Mouse (Mus musculus): ENCODE results near the gene Zfp341. TPM values are rescaled to one million over a fixed set of nuclear protein-coding genes. Genes with fewer than 3 reads are reported as not detected.

Gene Zfp341
- total RNA-seq, 4 experiments from 2014 or later, result 9.5 to 10.9 (median 10.2) TPM

DNA sequence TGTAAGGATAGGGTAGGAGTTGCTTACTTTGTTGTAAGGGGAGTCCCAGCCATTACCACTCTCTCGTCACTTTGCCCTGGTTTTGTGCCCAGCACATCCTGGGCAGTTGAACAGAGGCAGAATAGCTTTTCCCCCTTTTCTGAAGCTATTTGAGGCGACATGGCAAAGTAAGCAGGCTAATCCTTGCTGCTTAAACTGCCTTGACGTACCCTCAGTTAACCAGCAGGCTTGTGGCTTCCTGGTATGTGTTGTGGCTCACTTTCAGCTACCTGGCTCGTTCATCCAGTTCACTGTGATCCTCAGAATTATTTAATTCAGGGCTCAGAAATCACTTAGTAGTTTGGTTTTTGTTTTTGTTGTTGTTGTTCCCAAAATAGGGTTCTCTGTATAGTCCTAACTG is 57.6 kb downstream of the Zfp341 start:
- no peak for DNase-seq (ENCODE audit: low spot score in 2 of 2)

DNA sequence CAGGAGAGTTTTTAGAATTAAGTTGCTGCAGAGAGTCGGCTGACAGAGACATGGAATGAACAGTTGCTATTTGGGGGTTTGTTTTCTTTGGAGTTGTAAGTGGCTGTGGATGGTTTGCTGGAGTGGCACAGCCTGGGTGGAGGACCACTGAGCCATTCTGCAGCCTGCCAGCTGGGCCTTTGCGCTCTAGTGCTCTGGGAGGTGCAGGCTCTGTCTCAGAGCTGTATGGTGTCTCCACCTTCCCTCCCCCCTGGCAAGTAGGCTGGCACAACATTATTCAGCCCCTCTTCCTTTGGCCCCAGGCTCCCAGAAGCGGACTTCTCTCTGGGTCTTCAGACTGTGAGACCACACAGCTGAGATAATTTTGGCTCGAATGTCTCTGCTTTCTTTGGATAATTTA is 60.9 kb downstream of the Zfp341 start:
- DNase-seq (ENCODE audit: low spot score in 2 of 2), result no peak

DNA sequence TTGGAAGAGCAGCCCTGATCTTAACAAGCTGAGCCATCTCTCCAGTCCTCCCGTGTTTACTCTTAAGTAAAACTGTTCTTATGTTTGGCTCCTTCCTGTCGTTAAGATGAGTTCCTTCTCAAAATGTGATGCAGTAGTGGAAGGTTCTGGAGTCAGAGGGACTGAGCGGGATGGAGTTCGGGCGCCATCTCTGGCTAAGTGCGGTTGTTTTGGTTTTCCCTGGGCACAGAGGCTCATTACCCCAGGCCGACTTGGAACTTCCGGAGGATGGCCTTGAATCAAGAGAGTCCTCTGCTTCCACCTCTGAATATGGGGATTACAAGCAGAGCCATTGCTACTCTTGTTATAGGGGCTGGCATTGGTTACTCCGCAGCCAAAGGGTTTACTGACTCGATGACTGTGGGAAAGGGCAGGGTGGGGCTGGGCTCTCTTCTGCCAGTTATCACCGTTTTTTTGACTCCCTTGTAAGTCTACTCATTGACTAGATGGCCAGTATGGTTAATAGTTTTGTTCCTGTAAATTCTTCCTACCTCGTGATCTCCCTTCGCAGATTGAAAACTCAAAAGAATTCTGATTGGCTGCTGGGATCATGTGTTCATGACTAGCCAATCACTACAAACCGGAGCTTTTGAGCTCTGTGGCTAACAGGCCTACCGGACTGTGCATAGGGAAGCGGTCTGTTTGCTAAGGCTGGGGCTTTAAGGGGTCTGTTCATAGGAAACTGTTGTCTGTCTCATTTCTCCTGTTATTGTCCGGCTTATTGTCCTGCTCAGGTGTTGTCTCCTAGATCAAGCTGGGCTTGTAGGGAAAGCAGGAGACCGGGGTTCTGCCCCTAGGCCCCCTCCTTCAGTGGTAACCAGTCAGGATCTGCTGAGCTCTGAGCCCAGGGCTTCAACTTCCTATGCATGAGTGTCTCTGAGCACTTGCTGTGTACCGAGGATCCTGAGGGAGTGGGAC is 63.8 kb downstream of the Zfp341 start:
- DNase-seq (ENCODE audit: low spot score in 2 of 2), result peak in 1 of 2 experiments; percentile 26

DNA sequence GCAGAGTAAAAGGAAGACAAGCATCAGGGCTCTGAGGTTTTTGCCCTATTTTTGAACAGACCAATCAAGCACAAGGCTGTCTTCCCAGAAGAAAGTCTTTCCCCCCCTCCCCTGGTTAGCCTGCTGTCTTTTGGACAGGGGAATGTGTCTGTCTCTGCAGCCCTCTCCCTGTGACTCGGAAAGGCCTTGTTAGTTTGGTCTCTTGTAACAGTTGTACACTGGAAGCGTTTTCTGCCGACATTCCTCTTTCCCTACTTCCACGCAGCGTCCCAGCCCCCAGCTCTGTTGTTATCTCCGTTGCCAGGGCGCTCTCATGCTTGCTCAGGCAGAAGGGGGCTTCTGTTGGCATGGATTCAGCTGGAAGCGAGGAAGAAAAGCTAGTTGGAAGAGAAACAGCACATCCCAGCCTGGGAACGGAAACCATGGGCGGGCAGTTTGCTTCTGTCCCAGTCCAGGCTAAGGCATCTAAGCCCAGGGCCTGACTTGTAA is 64.6 kb downstream of the Zfp341 start:
- DNase-seq (ENCODE audit: low spot score in 2 of 2), result peak in 1 of 2 experiments; percentile 55

DNA sequence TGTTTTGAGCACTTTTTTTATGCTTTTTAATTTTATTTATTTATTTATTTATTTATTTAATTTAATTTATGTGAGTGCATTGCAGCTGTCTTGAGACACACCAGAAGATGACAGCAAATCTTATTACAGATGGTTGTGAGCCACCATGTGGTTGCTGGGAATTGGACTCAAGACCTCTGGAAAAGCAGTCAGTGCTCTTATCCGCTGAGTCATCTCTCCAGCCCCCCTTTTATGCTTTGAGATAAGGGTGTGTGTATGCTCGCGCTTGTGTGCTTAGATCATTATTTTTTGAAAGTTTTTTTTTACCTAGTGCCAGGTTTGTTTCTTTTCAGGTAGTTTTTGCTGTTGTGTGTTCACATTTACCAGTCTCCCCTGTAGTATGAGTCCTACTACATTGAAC is 65.9 kb downstream of the Zfp341 start:
- no peak for DNase-seq (ENCODE audit: low spot score in 2 of 2)

DNA sequence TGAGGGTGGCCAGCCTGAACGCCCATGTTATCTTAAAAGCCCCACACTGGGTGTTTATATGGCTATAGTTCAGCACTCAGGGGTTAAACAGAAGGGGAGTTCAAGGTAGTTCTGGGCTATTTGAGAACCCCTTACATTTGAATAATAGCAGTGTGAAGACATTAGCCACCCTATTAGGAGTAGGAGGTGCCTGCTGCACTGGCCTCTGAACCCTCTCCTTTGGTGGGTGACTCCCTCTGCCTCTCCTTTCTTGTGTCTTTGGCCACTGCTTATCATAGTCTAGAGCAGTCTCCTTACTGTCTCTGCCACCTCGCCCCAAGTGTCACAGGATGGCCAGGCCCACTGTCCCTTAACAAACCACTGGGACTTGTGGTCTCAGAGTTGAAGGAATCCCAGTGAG is 67.2 kb downstream of the Zfp341 start:
- no peak for DNase-seq (ENCODE audit: low spot score in 2 of 2)

DNA sequence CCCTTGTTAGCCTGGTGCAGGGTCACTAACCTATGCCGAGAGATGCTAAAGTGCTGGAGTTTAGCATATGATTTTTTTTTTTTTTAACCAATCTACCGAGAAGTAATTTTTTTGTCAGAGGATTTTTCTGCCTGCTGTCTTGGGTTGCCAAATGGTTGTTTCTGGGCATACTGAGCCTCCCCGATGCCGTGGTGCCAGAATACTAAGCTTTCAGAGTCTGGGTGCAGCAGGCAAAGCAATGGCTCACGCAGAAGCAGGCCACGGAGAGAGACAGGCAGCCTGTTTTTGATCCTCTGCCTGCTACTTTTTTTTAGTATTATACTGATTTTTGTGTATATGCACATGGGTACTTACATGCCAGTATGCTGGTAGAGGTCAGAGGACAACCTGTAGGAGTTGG is 67.8 kb downstream of the Zfp341 start:
- DNase-seq (ENCODE audit: low spot score in 2 of 2), result no peak

DNA sequence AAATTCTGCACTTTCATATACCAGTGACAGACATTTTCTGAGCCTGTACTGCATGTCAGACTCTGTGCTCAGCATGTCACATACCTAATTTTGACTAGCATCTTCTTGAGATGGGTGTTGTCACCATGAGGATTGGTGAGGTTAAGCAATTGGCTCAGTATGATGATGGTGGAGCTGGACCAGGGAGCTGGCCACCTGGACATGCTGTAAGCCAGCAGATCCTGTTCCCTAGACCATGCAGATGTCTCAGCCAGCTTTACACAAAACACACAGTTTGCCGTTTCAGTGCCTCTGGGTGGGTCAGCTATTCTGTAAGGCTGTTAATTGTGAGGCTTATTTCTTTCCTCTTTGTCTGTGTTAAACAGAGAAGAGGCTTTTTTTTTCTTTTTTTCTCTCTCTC is 69.6 kb downstream of the Zfp341 start:
- no peak for DNase-seq (ENCODE audit: low spot score in 2 of 2)

DNA sequence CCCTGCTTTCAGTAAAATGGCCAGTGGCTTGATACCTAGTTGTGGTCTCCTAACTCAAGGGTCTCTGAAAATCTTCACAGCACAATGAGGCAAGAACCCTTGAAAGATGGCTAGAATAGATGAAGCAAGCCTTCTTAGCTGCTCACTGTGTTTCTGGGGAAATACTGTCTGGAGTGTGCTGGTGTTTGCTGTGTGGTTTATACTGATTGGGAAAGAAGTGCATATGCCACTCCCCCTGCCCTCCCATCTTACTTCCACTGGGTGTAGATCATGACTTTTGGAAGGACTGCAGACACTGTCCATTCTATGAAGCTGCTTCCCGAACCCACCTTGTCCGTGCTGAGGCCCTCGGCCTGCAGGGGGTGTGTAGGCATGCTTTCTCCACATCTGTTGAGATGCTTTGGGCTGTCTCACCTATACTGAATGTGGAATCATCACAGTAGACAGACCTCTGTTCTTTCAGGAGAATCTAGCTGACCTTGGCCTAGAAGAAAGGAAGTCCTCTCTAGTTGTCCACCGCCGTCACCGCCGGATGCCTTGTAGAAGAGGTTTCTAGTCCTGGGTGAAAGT is 71.9 kb downstream of the Zfp341 start:
- no peak for DNase-seq (ENCODE audit: low spot score in 2 of 2)

DNA sequence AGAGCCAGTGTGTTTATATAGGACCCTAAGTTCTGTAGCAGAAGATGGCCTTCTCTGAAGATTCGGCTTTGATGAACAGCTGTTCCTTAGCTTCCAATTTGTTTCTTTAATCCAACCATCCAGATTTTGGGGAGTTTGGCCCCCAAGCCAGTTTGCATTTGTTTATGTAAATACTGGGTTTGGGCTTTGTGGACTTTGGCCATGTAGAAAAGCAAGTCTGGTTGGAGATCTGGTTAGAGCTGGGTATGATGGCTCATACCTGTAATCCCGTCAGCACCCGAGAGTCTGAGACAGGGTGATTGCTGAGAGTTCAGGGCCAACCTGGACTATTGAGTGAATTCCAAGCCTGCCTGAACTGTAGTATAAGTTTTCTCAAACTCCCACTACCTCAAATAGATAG is 72.7 kb downstream of the Zfp341 start:
- DNase-seq (ENCODE audit: low spot score in 2 of 2), result no peak

DNA sequence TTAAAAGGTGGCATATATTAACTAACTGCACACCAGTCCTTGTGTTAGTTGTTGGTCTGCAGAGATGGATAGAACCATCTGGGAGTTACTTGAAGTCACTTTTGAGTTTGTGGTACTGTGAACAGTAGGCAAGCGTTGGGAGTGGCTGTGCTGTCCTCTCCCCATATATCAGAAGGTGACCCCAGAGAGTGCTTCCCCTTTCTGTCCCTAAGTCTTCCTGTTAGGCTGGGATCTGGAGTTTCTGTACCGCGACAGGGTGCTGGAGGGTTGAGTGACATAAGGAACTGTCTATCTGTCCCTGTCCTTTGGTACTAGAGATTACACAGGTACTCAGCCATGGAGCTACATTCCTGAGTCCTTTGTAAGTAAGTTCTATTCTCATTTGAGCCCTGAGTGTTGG is 73.7 kb downstream of the Zfp341 start:
- no peak for DNase-seq (ENCODE audit: low spot score in 2 of 2)

DNA sequence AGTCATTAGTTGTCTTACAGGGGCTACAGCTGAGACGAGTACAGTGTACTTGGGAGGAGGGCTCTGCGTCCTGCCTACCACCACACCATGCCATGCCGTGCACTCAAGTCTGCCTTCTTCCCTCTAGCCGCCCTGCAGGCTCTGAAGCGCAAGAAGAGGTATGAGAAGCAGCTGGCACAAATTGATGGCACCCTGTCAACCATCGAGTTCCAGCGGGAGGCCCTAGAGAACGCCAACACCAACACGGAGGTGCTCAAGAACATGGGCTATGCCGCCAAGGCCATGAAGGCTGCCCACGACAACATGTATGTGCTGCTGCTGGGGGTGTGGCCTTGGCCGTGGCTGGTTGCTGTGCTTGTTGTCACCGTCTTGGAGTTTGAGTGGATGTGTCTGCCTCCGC is 76.3 kb downstream of the Zfp341 start:
- DNase-seq (ENCODE audit: low spot score in 2 of 2), result no peak

DNA sequence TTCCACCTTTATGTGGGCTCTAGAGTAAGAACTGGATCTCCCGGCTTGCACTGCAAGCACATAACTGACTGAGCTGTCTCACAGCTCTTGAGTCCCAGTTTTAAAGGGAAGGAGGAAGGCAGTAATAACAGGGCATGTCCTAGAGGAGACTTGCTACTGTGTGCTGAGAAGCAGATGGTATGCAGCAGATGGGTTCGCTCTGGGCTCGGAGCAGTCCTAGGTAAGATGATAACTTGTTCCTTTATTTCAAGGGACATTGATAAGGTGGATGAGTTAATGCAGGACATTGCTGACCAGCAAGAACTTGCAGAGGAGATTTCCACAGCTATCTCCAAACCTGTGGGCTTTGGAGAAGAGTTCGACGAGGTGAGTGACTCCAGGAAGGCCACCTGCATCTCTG is 77.9 kb downstream of the Zfp341 start:
- no peak for DNase-seq (ENCODE audit: low spot score in 2 of 2)

DNA sequence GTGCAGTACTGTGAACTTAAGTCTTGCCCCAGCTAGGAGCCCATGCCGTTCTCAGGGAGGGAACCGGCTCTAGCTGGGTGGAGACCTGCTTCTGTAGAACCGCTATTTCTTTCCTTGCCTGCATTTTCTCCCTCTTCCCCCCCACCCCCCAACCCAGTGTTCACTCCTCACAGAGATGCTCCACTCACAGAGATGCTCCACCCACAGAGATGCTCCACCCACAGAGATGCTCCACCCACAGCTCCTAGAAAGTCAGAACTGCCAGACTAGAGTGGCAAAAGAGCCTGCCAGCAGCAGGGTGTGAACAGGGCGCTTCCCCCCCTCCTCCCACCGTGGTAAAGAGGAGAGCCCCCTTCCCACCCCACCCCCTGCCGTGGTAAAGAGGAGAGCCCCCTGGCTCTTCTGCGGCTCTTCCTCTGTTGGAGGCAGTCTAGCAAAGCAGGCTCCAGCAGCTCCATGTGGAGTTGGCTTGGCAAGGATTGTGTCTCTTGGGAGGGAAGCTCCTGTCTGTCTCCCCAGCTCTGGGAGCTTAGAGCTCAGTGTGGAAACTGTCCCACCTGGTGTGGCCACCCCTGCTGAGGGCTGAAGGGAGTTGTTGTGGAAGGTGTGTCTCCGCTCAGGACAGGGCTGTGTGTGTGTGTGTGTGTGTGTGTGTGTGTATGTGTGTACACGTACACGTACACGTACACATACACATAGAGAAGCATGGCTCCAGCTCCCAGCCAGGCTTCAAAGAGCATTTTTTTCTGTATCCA is 80.3 kb downstream of the Zfp341 start:
- DNase-seq (ENCODE audit: low spot score in 2 of 2), result no peak

DNA sequence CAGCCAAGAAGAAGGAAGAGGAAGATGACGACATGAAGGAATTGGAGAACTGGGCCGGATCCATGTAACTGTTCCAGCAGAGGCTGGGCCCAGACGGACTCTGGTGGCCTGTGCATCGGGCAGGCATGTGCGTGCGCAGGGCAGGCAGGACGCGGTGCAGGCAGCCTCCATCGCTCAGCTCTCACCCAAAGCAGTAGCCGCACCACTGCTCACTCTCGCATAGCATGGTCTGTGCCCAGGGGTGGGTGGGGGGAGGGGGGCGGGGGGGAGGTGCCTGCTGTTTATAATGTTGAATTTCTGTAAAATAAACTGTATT is 80.8 kb downstream of the Zfp341 start:
- DNase-seq (ENCODE audit: low spot score in 2 of 2), result no peak

DNA sequence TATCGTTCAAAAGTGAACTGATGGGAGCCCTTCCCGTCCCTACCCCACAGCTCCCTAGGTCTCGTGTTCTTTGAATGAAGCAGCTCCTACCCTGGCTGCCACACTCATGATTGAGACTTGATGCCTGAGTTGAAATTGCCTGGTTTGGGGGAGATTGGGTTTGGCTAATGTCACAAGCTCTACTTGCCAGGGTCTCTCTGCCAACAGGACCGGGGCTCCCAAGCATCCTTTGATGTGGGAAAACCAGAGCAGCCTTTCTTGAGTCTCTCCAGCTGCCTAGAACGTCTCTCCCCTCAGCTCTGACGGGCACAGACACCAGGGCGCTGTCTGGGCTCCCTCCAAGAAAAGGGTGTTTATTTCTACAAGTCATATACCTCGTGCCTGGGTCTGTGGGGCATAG is 82.6 kb downstream of the Zfp341 start:
- no peak for DNase-seq (ENCODE audit: low spot score in 2 of 2)

Other genes starting within 250 kb of the Zfp341 start
- 10 to 100 TPM; 11.9 to 18.9 (median 15.1) TPM for gene Cdk5rap1, start 240.3 kb upstream of the Zfp341 start, total RNA-seq (2022)
- gene Snta1, start 205.2 kb upstream of the Zfp341 start, total RNA-seq (2022), result 10 to 100 TPM; 30.9 to 34.4 (median 32.2) TPM
- 10 to 100 TPM; 46.3 to 57.2 (median 52.1) TPM for gene Cbfa2t2, start 176.8 kb upstream of the Zfp341 start, total RNA-seq (2022)
- under 1 TPM in 3 of 4 experiments, not detected in 1; 0.57 to 0.87 (median 0.76) TPM for gene 1700003F12Rik, start 66.2 kb upstream of the Zfp341 start, total RNA-seq (2022)
- not detected for gene Actl10, start 61.5 kb upstream of the Zfp341 start, total RNA-seq (2022)
- 10 to 100 TPM; 76.7 to 90.9 (median 82.4) TPM for gene Necab3, start 54.4 kb upstream of the Zfp341 start, total RNA-seq (2022)
- 10 to 100 TPM; 10.5 to 13.9 (median 13.1) TPM for gene E2f1, start 43.4 kb upstream of the Zfp341 start, total RNA-seq (2022)
- 10 to 100 TPM; 13.2 to 15.2 (median 14.1) TPM for gene Pxmp4, start 9.6 kb upstream of the Zfp341 start, total RNA-seq (2022)
- gene 4930519P11Rik, start 140 bp downstream of the Zfp341 start, total RNA-seq (2022), result not detected
- gene Chmp4b, start 38.4 kb downstream of the Zfp341 start, total RNA-seq (2022), result 100 to 1,000 TPM; 201 to 231 (median 219) TPM
- not detected for gene Gm14214, start 156.7 kb downstream of the Zfp341 start, total RNA-seq (2022)
- 100 to 1,000 TPM in 3 of 4 experiments, 10 to 100 TPM in 1; 98.0 to 109 (median 104) TPM for gene Raly, start 177.8 kb downstream of the Zfp341 start, total RNA-seq (2022)
- not detected for gene a, start 178.1 kb downstream of the Zfp341 start, total RNA-seq (2022)

Measured in left cerebral cortex, adult 8-10 months (tissue).